Mouse (Mus musculus): ENCODE measurements around the gene Svs6. TPM values are rescaled to one million over a fixed set of nuclear protein-coding genes. Genes with fewer than 3 reads are reported as not detected.

Svs6 gene
- not detected for polyA plus RNA-seq (2017; shearing (Covaris generic))

DNA sequence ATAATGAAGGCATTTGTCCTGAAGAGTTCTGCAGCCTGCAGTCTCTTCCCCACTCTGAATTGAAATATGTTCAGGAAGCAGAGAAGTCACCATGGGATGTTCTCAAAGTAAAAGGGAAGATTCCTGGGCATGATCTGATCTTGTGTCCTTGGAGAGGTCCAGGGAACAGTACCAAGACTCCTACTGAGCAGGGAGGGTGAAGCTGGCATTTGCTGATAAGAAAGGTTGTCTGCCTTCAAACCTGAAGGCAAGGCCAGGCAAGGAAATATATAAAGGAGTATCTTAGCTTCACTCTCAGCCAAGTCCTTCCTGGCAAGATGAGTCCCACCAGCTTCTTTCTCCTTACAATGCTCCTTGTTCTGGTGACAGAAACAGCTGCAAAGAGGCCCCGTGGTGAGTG, at the start of gene Svs6:
Gene Svs6, plus strand, starts transcription at position 301 of the 400 bp plus-strand sequence.

DNA sequence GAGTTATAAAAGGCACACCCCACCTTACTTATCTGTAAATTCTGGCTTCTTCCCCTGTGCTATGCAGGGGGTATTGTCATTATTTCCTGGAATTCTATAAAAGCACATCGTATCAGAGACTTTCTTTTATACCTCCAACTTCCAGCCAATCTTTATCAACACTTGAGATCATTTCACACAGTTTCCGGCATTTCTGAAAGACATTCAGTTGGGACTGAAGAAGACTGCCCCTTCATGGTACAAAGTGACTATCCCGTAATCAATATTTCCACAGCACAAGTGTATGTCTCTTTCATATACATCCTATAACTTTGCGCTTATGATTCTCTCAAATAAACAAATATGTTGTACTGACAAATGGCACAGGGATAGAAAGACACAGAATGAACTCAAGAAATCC, 38.2 kb upstream of the Svs6 start, which contains the start of gene Svs4:
Gene Svs4, minus strand, starts transcription at position 101 of the 400 bp plus-strand sequence.

DNA sequence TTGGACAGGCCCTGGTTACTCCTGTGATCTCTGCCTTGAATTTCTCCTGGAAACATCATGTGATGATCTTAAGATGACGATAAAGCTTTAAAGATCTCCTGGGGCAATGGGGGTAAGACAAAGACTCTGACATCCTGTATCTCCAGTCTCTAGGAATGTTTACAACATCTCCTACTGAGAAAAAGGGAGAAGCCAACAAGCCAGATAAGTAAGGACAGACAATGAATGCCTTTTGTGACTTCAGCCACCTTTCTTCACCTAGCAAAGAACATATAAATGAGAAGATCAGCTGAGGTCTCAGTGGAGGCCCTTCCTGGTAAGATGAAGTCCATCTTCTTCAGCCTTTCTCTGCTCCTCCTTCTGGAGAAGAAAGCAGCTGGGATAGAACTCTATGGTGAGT, 27.6 kb upstream of the Svs6 start, which contains the start of gene Svs3a:
Gene Svs3a, plus strand, starts transcription at position 301 of the 400 bp plus-strand sequence.

DNA sequence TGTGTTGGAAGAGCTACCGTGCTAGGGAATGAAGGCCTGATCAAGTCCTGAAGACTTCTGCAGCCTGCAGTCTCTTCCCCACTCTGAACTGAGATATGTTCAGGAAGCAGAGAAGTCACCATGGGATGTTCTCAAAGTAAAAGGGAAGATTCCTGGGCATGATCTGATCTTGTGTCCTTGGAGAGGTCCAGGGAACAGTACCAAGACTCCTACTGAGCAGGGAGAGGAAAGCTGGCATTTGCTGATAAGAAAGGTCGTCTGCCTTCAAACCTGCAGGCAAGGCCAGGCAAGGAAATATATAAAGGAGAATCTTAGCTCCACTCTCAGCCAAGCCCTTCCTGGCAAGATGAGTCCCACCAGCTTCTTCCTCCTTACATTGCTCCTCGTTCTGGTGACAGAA, 15.9 kb downstream of the Svs6 start, which contains the start of gene Svs5:
Gene Svs5, plus strand, starts transcription at position 301 of the 400 bp plus-strand sequence.

Other genes starting within 250 kb of the Svs6 start
- 309 TPM for gene Stk4, start 246.4 kb upstream of the Svs6 start, polyA plus RNA-seq (2017; shearing (Covaris generic))
- 147 TPM for gene Tomm34, start 245.6 kb upstream of the Svs6 start, polyA plus RNA-seq (2017; shearing (Covaris generic))
- gene Kcns1, start 145.6 kb upstream of the Svs6 start, polyA plus RNA-seq (2017; shearing (Covaris generic)), result not detected
- gene Wfdc5, start 134.0 kb upstream of the Svs6 start, polyA plus RNA-seq (2017; shearing (Covaris generic)), result not detected
- not detected for gene Wfdc12, start 126.1 kb upstream of the Svs6 start, polyA plus RNA-seq (2017; shearing (Covaris generic))
- gene Wfdc15a, start 116.6 kb upstream of the Svs6 start, polyA plus RNA-seq (2017; shearing (Covaris generic)), result not detected
- gene Wfdc15b, start 95.1 kb upstream of the Svs6 start, polyA plus RNA-seq (2017; shearing (Covaris generic)), result not detected
- not detected for gene Svs2, start 78.3 kb upstream of the Svs6 start, polyA plus RNA-seq (2017; shearing (Covaris generic))
- not detected for gene Svs3b, start 60.1 kb upstream of the Svs6 start, polyA plus RNA-seq (2017; shearing (Covaris generic))
- not detected for gene Svs4, start 38.3 kb upstream of the Svs6 start, polyA plus RNA-seq (2017; shearing (Covaris generic))
- gene Svs3a, start 27.5 kb upstream of the Svs6 start, polyA plus RNA-seq (2017; shearing (Covaris generic)), result not detected
- gene Svs5, start 16.0 kb downstream of the Svs6 start, polyA plus RNA-seq (2017; shearing (Covaris generic)), result not detected
- 5.0 TPM for gene Slpi, start 72.3 kb downstream of the Svs6 start, polyA plus RNA-seq (2017; shearing (Covaris generic))
- gene Rbpjl, start 86.4 kb downstream of the Svs6 start, polyA plus RNA-seq (2017; shearing (Covaris generic)), result not detected
- not detected for gene Matn4, start 88.4 kb downstream of the Svs6 start, polyA plus RNA-seq (2017; shearing (Covaris generic))
- gene Sdc4, start 127.1 kb downstream of the Svs6 start, polyA plus RNA-seq (2017; shearing (Covaris generic)), result 36.4 TPM
- 23.4 TPM for gene Sys1, start 140.2 kb downstream of the Svs6 start, polyA plus RNA-seq (2017; shearing (Covaris generic))
- gene Gm20458, start 144.2 kb downstream of the Svs6 start, polyA plus RNA-seq (2017; shearing (Covaris generic)), result 2.2 TPM
- gene Trp53tg5, start 157.0 kb downstream of the Svs6 start, polyA plus RNA-seq (2017; shearing (Covaris generic)), result 0.31 TPM
- 5.9 TPM for gene Dbndd2, start 169.4 kb downstream of the Svs6 start, polyA plus RNA-seq (2017; shearing (Covaris generic))
- gene Pigt, start 180.8 kb downstream of the Svs6 start, polyA plus RNA-seq (2017; shearing (Covaris generic)), result 37.1 TPM
- 5.5 TPM for gene Wfdc2, start 245.7 kb downstream of the Svs6 start, polyA plus RNA-seq (2017; shearing (Covaris generic))